Mouse (Mus musculus): ENCODE data around the gene Smad3.

- TF ChIP-seq GATA1 (IDR thresholded peaks at IDR 0.05; ENCODE audit: borderline replicate concordance, low read length), result no peak
- no peak for TF ChIP-seq FLI1 (IDR thresholded peaks at IDR 0.05; ENCODE audit: low read length)
These were observed 4.4 kb downstream of the Smad3 start for GRCm38 (mm10) chr9:63753359-63753758.
